Comparison of ENCODE assay signal across 29 mouse cellular contexts in the genomic region with DNA sequence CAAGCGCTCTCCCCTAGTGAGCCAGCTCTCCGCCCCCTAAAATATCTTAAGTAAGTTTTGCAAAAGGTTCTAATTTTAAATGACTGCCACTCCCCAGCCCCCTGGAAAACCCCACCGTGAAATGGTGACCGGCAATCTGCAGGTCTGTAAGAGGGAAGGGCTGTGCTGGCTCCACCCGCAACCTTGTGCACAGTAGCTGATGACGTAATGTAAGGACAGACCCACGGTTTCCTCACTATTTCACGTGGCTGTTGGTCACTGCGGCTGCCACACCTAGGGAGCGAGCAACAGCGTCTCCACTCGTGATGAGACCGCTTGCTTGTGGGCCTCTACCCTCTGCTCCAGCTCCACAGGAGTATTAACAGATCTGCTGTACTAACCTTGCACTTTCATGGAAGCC. TPM values are rescaled to one million over a fixed set of nuclear protein-coding genes. Genes with fewer than 3 reads are reported as not detected.
A peak's percentile ranks its signal among the peaks of the same experiment; 100 is the strongest.
DNase-seq lines count a peak whose midpoint lies in the region; ATAC-seq and TF ChIP-seq lines count a peak whose summit lies in the region.
"Had no signal": no experiment of that assay in that cellular context is flagged by ENCODE, and none has a peak within 500 bp of the region (broad histone marks: within the 10 kb centered on the region; RNA-seq: fewer than 3 reads in every experiment).

No protein-coding gene starts in this region.

- WGBS in bone marrow, adult 2 months: 59% methylated on average over 13 of the region's 13 CpGs

- in situ Hi-C loops in CH12.LX (cut with MboI; ENCODE audit: low pct_ligation_motif_present, low pct_unique_long_range_greater_than_20kb, low sequenced_read_pairs): no loop called here

- H3K4me1 ChIP-seq in CH12.LX (ENCODE audit: control insufficient read depth in 1 of 2, insufficient read depth in 2 of 2): peaks cover 8 to 53% of the 10 kb centered on the region in 2 experiments
- H3K4me1 ChIP-seq in bone marrow, adult 2 months (ENCODE audit: control insufficient read depth, insufficient read depth, low read length): no peaks in the 10 kb centered on the region; the same call in 1 of the 2 replicates
- H3K4me1 ChIP-seq: forebrain, embryonic 10.5 days; forebrain, embryonic 13.5 days; hindbrain, embryonic 10.5 days; hindbrain, embryonic 13.5 days had no signal

- TF ChIP-seq POLR2A in CH12.LX (IDR thresholded peaks at IDR 0.05; ENCODE audit: low read depth, low read length): no peak
- TF ChIP-seq POLR2A in bone marrow, adult 2 months (IDR thresholded peaks at IDR 0.05; ENCODE audit: borderline replicate concordance, control insufficient read depth, low read depth, low read length): no peak; the same call in 1 of the 2 replicates

- dilution Hi-C loops in CH12.LX (cut with MboI; ENCODE audit: extremely low pct_ligation_motif_present, extremely low pct_unique_long_range_greater_than_20kb, low sequenced_read_pairs): no loop called here

- H3K4me3 ChIP-seq in CH12.LX (replicated peaks in 1 of 3; ENCODE audit: low read depth in 2 of 3, low read length in 2 of 3, poor library complexity in 1 of 3): peak overlapping the region in 1 of 3 experiments; percentile 36
- H3K4me3 ChIP-seq in bone marrow, adult 2 months (replicated peaks; ENCODE audit: control insufficient read depth, low read depth, low read length): peak overlapping the region; percentile 26
- no peak overlapping the region for H3K4me3 ChIP-seq in layer of hippocampus, adult 2 months
- H3K4me3 ChIP-seq: embryonic facial prominence, embryonic 13.5 days; forebrain, embryonic 10.5 days; forebrain, embryonic 13.5 days; gastrocnemius, adult 2 months; heart, embryonic 12.5 days; heart, embryonic 15.5 days; hindbrain, embryonic 10.5 days; hindbrain, embryonic 13.5 days had no signal

- H3K27me3 ChIP-seq in CH12.LX (replicated peaks): no peaks in the 10 kb centered on the region
- H3K27me3 ChIP-seq: embryonic facial prominence, embryonic 13.5 days; forebrain, embryonic 13.5 days; heart, embryonic 12.5 days; heart, embryonic 15.5 days; hindbrain, embryonic 13.5 days had no signal

- peaks cover 40 to 75% of the 10 kb centered on the region in 2 experiments for H3K36me3 ChIP-seq in CH12.LX (replicated peaks in 1 of 2; ENCODE audit: control insufficient read depth in 1 of 2, insufficient read depth in 1 of 2, low read length in 1 of 2)

- TF ChIP-seq CTCF in CH12.LX (conservative IDR thresholded peaks at IDR 0.05 in 1 of 2, IDR thresholded peaks at IDR 0.05 in 1 of 2; ENCODE audit: low read depth in 2 of 2, low read length in 2 of 2): no peak
- TF ChIP-seq CTCF in bone marrow, adult 2 months (IDR thresholded peaks at IDR 0.05; ENCODE audit: control insufficient read depth, insufficient read depth, low read length): no peak
- TF ChIP-seq CTCF in layer of hippocampus, adult 2 months (conservative IDR thresholded peaks at IDR 0.05): no peak

- no peaks in the 10 kb centered on the region for H3K9me3 ChIP-seq in CH12.LX (replicated peaks; ENCODE audit: low read length)
- H3K9me3 ChIP-seq: embryonic facial prominence, embryonic 13.5 days; forebrain, embryonic 10.5 days; forebrain, embryonic 13.5 days; heart, embryonic 12.5 days; heart, embryonic 15.5 days; hindbrain, embryonic 10.5 days; hindbrain, embryonic 13.5 days had no signal

- ATAC-seq in megakaryocyte, adult 5-6 weeks (ENCODE audit: poor library complexity, severe bottlenecking): peak; percentile 91
- ATAC-seq: activated CD4-positive, CD25-positive, alpha-beta regulatory T cell, adult 4 months; CD4-positive, CD25-positive, alpha-beta regulatory T cell, adult 4 months; forebrain, embryonic 13.5 days; forebrain, embryonic 16.5 days; hindbrain, embryonic 16.5 days had no signal

- DNase-seq in lung, adult 18-20 months: peak; percentile 19 to 30
- no peak for DNase-seq in lung, postnatal 10 days
- DNase-seq in CH12.LX (ENCODE audit: extremely low read depth): peak; percentile 53
- DNase-seq in urinary bladder, postnatal 14 days (ENCODE audit: low spot score): no peak
- DNase-seq in cerebellum, postnatal 10 days: no peak
- no peak for DNase-seq in layer of hippocampus, adult 2 months (ENCODE audit: low spot score in 2 of 2)
- DNase-seq: adrenal gland, adult 8-10 months; adrenal gland, postnatal 25 days; cerebellum, adult 18-20 months; cerebellum, adult 9-10 months; cerebellum, postnatal 25 days; gastrocnemius, adult 2 months; gastrocnemius, postnatal 14 days; heart, adult 18-20 months; heart, postnatal 10 days; heart, postnatal 36 days had no signal

- TF ChIP-seq EP300 in CH12.LX (IDR thresholded peaks at IDR 0.05; ENCODE audit: low read length): no peak

- no peak overlapping the region for H3K9ac ChIP-seq in CH12.LX (ENCODE audit: insufficient read depth, low read depth)
- H3K9ac ChIP-seq: embryonic facial prominence, embryonic 13.5 days; forebrain, embryonic 13.5 days; heart, embryonic 12.5 days; heart, embryonic 15.5 days; hindbrain, embryonic 13.5 days had no signal

- H3K4me2 ChIP-seq in CH12.LX (ENCODE audit: insufficient read depth, low read depth, poor library complexity, severe bottlenecking): no peak overlapping the region
- H3K4me2 ChIP-seq: embryonic facial prominence, embryonic 13.5 days; forebrain, embryonic 13.5 days; heart, embryonic 12.5 days; heart, embryonic 15.5 days; hindbrain, embryonic 13.5 days had no signal

- peak overlapping the region; percentile 30; the same call in 1 of the 2 replicates for H3K27ac ChIP-seq in CH12.LX (ENCODE audit: insufficient read depth, low read depth)
- peak overlapping the region; percentile 54 for H3K27ac ChIP-seq in bone marrow, adult 2 months (ENCODE audit: control insufficient read depth, insufficient read depth, low read depth, low read length, poor library complexity)
- no peak overlapping the region for H3K27ac ChIP-seq in layer of hippocampus, adult 2 months
- H3K27ac ChIP-seq: embryonic facial prominence, embryonic 13.5 days; forebrain, embryonic 10.5 days; forebrain, embryonic 13.5 days; gastrocnemius, adult 2 months; heart, embryonic 15.5 days; hindbrain, embryonic 10.5 days; hindbrain, embryonic 13.5 days had no signal

- no peak for TF ChIP-seq RAD21 in CH12.LX (IDR thresholded peaks at IDR 0.05; ENCODE audit: low read depth, low read length)

- no peaks in the 10 kb centered on the region for H3K79me2 ChIP-seq in CH12.LX (replicated peaks; ENCODE audit: control insufficient read depth, extremely low read depth, insufficient read depth, poor library complexity, severe bottlenecking)

TF ChIP-seq in CH12.LX, 34 proteins besides CTCF, POLR2A, EP300 and RAD21:
- TF ChIP-seq ELF1 (IDR thresholded peaks at IDR 0.05; ENCODE audit: low read depth, low read length): no peak
- no peak for TF ChIP-seq USF1 (IDR thresholded peaks at IDR 0.05; ENCODE audit: low read depth, low read length)
- TF ChIP-seq GABPA (IDR thresholded peaks at IDR 0.05; ENCODE audit: insufficient replicate concordance, low read depth, low read length): no peak
- TF ChIP-seq ZC3H11A (IDR thresholded peaks at IDR 0.05; ENCODE audit: low read depth, low read length): no peak
- TF ChIP-seq PAX5 (IDR thresholded peaks at IDR 0.05; ENCODE audit: low read length): no peak
- 0 out of 2 replicates have a peak, but pooled peaks have one; percentile 30 for TF ChIP-seq BHLHE40 (IDR thresholded peaks at IDR 0.05; ENCODE audit: low read depth, low read length)
- no peak for TF ChIP-seq CHD2 (IDR thresholded peaks at IDR 0.05; ENCODE audit: low read length)
- no peak for TF ChIP-seq SIN3A (IDR thresholded peaks at IDR 0.05; ENCODE audit: low read length)
- TF ChIP-seq MAZ (IDR thresholded peaks at IDR 0.05; ENCODE audit: low read depth, low read length): no peak
- TF ChIP-seq ETS1 (conservative IDR thresholded peaks at IDR 0.05; ENCODE audit: low read depth, low read length): peak; percentile 20
- no peak for TF ChIP-seq NELFE (IDR thresholded peaks at IDR 0.05; ENCODE audit: low read depth, low read length)
- no peak for TF ChIP-seq HCFC1 (IDR thresholded peaks at IDR 0.05; ENCODE audit: low read depth, low read length)
- TF ChIP-seq SMC3 (IDR thresholded peaks at IDR 0.05; ENCODE audit: low read depth, low read length): no peak
- TF ChIP-seq MYC (IDR thresholded peaks at IDR 0.05; ENCODE audit: low read depth, low read length): no peak

RNA-seq across cellular contexts. Expression of a gene that starts 23.2 kb away (rescaled TPM):
- total RNA-seq in CH12.LX (2012; rRNA removed) (54.3 and 66.9 TPM in 2 replicates), CH12.LX (2014; rRNA removed) (35.5 and 42.4 TPM in 2 replicates)
- polyA plus RNA-seq in CH12.LX (2012; ENCODE audit: insufficient read length, low read depth): 51.5 and 69.7 TPM in 2 replicates
- polyA plus RNA-seq in bone marrow, adult 2 months (2011; ENCODE audit: insufficient read depth, insufficient read length, low replicate concordance, missing spikeins): 49.4 and 56.2 TPM in 2 replicates
- total RNA-seq in megakaryocyte, adult 5-6 weeks (2015): 12.7 and 17.2 TPM in 2 replicates
- total RNA-seq in megakaryocyte, adult 5-6 weeks (2017): 38.3 and 43.4 TPM in 2 replicates
- 10 to 100 TPM; 28.5 to 36.2 TPM for total RNA-seq in layer of hippocampus, adult 2 months (2021)

Comparison
In these comparisons a context has a peak if more than half of its experiments do, and no peak if none do; other contexts are left out.
1. DNase-seq: peak in lung, adult 18-20 months (2 of 2) and CH12.LX (single experiment); none in lung, postnatal 10 days (single experiment), urinary bladder, postnatal 14 days (single experiment), cerebellum, postnatal 10 days (0 of 2) and layer of hippocampus, adult 2 months (0 of 2).